Mouse (Mus musculus) cerebellum, postnatal 25 days (tissue): ENCODE measurements around the gene Rnd1.
A peak's percentile ranks its signal among the peaks of the same experiment; 100 is the strongest.

Experiments used
- DNase-seq, 2 experiments: peaks; one replicate each; pipeline ENCODE4 v3.0.0; 2021; ENCODE audit warnings: mixed read lengths in 2 of 2

The Rnd1 gene

GRCm38 (mm10) chr15:98676471-98676870, 790 bp downstream of the Rnd1 start:
- DNase-seq, result peak; percentile 60 to 71

- DNase-seq, result no peak
These were observed 1.5 kb downstream of the Rnd1 start for GRCm38 (mm10) chr15:98675634-98676250.

- DNase-seq, result no peak
These were observed 2.2 kb downstream of the Rnd1 start for GRCm38 (mm10) chr15:98674994-98675545.

- no peak for DNase-seq
These were observed 2.8 kb downstream of the Rnd1 start for GRCm38 (mm10) chr15:98674284-98674993.

GRCm38 (mm10) chr15:98673732-98674131, 3.5 kb downstream of the Rnd1 start:
- no peak for DNase-seq

GRCm38 (mm10) chr15:98672592-98672991, 4.7 kb downstream of the Rnd1 start:
- DNase-seq, result no peak

- no peak for DNase-seq
These were observed 13.0 kb downstream of the Rnd1 start for GRCm38 (mm10) chr15:98664042-98664907.

GRCm38 (mm10) chr15:98662567-98663545, 14.4 kb downstream of the Rnd1 start, which contains the start of gene Ddx23:
TSS of gene Ddx23 (minus strand) at chr15:98662894.
- DNase-seq, result peak; percentile 95 to 97

GRCm38 (mm10) chr15:98662198-98662566, 15.1 kb downstream of the Rnd1 start:
- DNase-seq, result no peak

GRCm38 (mm10) chr15:98656982-98657751, 20.1 kb downstream of the Rnd1 start:
- DNase-seq, result no peak

GRCm38 (mm10) chr15:98652174-98652573, 25.1 kb downstream of the Rnd1 start:
- DNase-seq, result no peak

GRCm38 (mm10) chr15:98651431-98651830, 25.8 kb downstream of the Rnd1 start:
- DNase-seq, result no peak

GRCm38 (mm10) chr15:98648071-98648470, 29.2 kb downstream of the Rnd1 start:
- no peak for DNase-seq

GRCm38 (mm10) chr15:98647308-98647707, 30.0 kb downstream of the Rnd1 start:
- no peak for DNase-seq

GRCm38 (mm10) chr15:98646737-98647136, 30.5 kb downstream of the Rnd1 start:
- no peak for DNase-seq

GRCm38 (mm10) chr15:98645057-98646026, 31.9 kb downstream of the Rnd1 start:
- no peak for DNase-seq

GRCm38 (mm10) chr15:98644406-98644805, 32.9 kb downstream of the Rnd1 start:
- no peak for DNase-seq

- no peak for DNase-seq
These were observed 37.1 kb downstream of the Rnd1 start for GRCm38 (mm10) chr15:98640157-98640556.

- peak; percentile 41 to 58 for DNase-seq
These were observed 40.1 kb downstream of the Rnd1 start for GRCm38 (mm10) chr15:98637155-98637554.

GRCm38 (mm10) chr15:98636517-98636916, 40.7 kb downstream of the Rnd1 start:
- DNase-seq, result peak in 1 of 2 experiments; percentile 50
